Mouse (Mus musculus): ENCODE data around the gene Prune1. TPM values are rescaled to one million over a fixed set of nuclear protein-coding genes. Genes with fewer than 3 reads are reported as not detected.

The Prune1 gene
- polyA plus RNA-seq, 1 experiment from 2014 or later: 77.6 TPM

GRCm38 (mm10) chr3:95293537-95293936 is 11.7 kb upstream of the Prune1 start:
- Histone ChIP-seq H3K9me3 (ENCODE audit: control insufficient read depth, low read length) (no peaks in the 10 kb centered on the region), H3K4me1 (ENCODE audit: control insufficient read depth, insufficient read depth, low read depth, low read length) (no peaks in the 10 kb centered on the region), H3K9ac (ENCODE audit: low read depth, low read length) (no peak overlapping the region), H3K4me3 (ENCODE audit: low read length) (no peak overlapping the region), H3K27ac (ENCODE audit: low read depth, low read length) (no peak overlapping the region), H3K36me3 (ENCODE audit: control insufficient read depth, insufficient read depth, low read length) (0 out of 2 replicates have a peak, but pooled peaks cover 3% of the 10 kb centered on the region), H3K27me3 (replicated peaks; ENCODE audit: control insufficient read depth, insufficient read depth, low read length) (no peaks in the 10 kb centered on the region), H3K4me2 (ENCODE audit: low read length) (no peak overlapping the region)
- no peak for ATAC-seq
- WGBS: 76% methylated on average over 11 of the region's 11 CpGs

GRCm38 (mm10) chr3:95292899-95293298 is 11.0 kb upstream of the Prune1 start:
- Histone ChIP-seq H3K4me1 (ENCODE audit: control insufficient read depth, insufficient read depth, low read depth, low read length) (no peaks in the 10 kb centered on the region), H3K9me3 (ENCODE audit: control insufficient read depth, low read length) (no peaks in the 10 kb centered on the region), H3K36me3 (ENCODE audit: control insufficient read depth, insufficient read depth, low read length) (0 out of 2 replicates have a peak, but pooled peaks cover 6% of the 10 kb centered on the region), H3K9ac (ENCODE audit: low read depth, low read length) (no peak overlapping the region), H3K4me2 (ENCODE audit: low read length) (no peak overlapping the region), H3K27ac (ENCODE audit: low read depth, low read length) (no peak overlapping the region), H3K4me3 (ENCODE audit: low read length) (no peak overlapping the region), H3K27me3 (replicated peaks; ENCODE audit: control insufficient read depth, insufficient read depth, low read length) (no peaks in the 10 kb centered on the region)
- no peak for ATAC-seq
- 92% methylated on average over 2 of the region's 2 CpGs for WGBS

GRCm38 (mm10) chr3:95291041-95291440 is 9.2 kb upstream of the Prune1 start:
- ATAC-seq: no peak
- H3K27ac ChIP-seq (ENCODE audit: low read depth, low read length): no peak overlapping the region

GRCm38 (mm10) chr3:95290156-95290555 is 8.3 kb upstream of the Prune1 start:
- Histone ChIP-seq H3K36me3 (ENCODE audit: control insufficient read depth, insufficient read depth, low read length) (0 out of 2 replicates have a peak, but pooled peaks cover 6% of the 10 kb centered on the region), H3K4me3 (ENCODE audit: low read length) (no peak overlapping the region), H3K4me1 (ENCODE audit: control insufficient read depth, insufficient read depth, low read depth, low read length) (no peaks in the 10 kb centered on the region), H3K4me2 (ENCODE audit: low read length) (no peak overlapping the region), H3K27me3 (replicated peaks; ENCODE audit: control insufficient read depth, insufficient read depth, low read length) (no peaks in the 10 kb centered on the region), H3K9ac (ENCODE audit: low read depth, low read length) (no peak overlapping the region), H3K9me3 (ENCODE audit: control insufficient read depth, low read length) (no peaks in the 10 kb centered on the region), H3K27ac (ENCODE audit: low read depth, low read length) (no peak overlapping the region)
- no peak for ATAC-seq
- WGBS: 83% methylated on average over 6 of the region's 6 CpGs

More at GRCm38 (mm10) chr3:95291041-95291440, 9.2 kb upstream of the Prune1 start:
- WGBS: 83% methylated on average over 4 of the region's 4 CpGs
- no peak overlapping the region for H3K4me3 ChIP-seq (ENCODE audit: low read length)
- no peak overlapping the region for H3K9ac ChIP-seq (ENCODE audit: low read depth, low read length)
- no peaks in the 10 kb centered on the region for H3K27me3 ChIP-seq (replicated peaks; ENCODE audit: control insufficient read depth, insufficient read depth, low read length)
- no peaks in the 10 kb centered on the region for H3K4me1 ChIP-seq (ENCODE audit: control insufficient read depth, insufficient read depth, low read depth, low read length)
- H3K9me3 ChIP-seq (ENCODE audit: control insufficient read depth, low read length): no peaks in the 10 kb centered on the region
- H3K36me3 ChIP-seq (ENCODE audit: control insufficient read depth, insufficient read depth, low read length): 0 out of 2 replicates have a peak, but pooled peaks cover 6% of the 10 kb centered on the region
- H3K4me2 ChIP-seq (ENCODE audit: low read length): no peak overlapping the region

- Histone ChIP-seq H3K9me3 (ENCODE audit: control insufficient read depth, low read length) (no peaks in the 10 kb centered on the region), H3K9ac (ENCODE audit: low read depth, low read length) (no peak overlapping the region), H3K4me3 (ENCODE audit: low read length) (no peak overlapping the region), H3K27me3 (replicated peaks; ENCODE audit: control insufficient read depth, insufficient read depth, low read length) (no peaks in the 10 kb centered on the region), H3K4me2 (ENCODE audit: low read length) (no peak overlapping the region), H3K27ac (ENCODE audit: low read depth, low read length) (no peak overlapping the region), H3K4me1 (ENCODE audit: control insufficient read depth, insufficient read depth, low read depth, low read length) (peaks cover 4% of the 10 kb centered on the region; the same call in 1 of the 2 replicates), H3K36me3 (ENCODE audit: control insufficient read depth, insufficient read depth, low read length) (0 out of 2 replicates have a peak, but pooled peaks cover 6% of the 10 kb centered on the region)
- ATAC-seq: no peak
- 90% methylated on average over 4 of the region's 4 CpGs for WGBS
Observed at GRCm38 (mm10) chr3:95289419-95289818, 7.5 kb upstream of the Prune1 start.

- Histone ChIP-seq H3K9me3 (ENCODE audit: control insufficient read depth, low read length) (no peaks in the 10 kb centered on the region), H3K4me1 (ENCODE audit: control insufficient read depth, insufficient read depth, low read depth, low read length) (peaks cover 13% of the 10 kb centered on the region), H3K9ac (ENCODE audit: low read depth, low read length) (no peak overlapping the region), H3K27ac (ENCODE audit: low read depth, low read length) (no peak overlapping the region), H3K36me3 (ENCODE audit: control insufficient read depth, insufficient read depth, low read length) (0 out of 2 replicates have a peak, but pooled peaks cover 6% of the 10 kb centered on the region), H3K27me3 (replicated peaks; ENCODE audit: control insufficient read depth, insufficient read depth, low read length) (no peaks in the 10 kb centered on the region), H3K4me2 (ENCODE audit: low read length) (no peak overlapping the region), H3K4me3 (ENCODE audit: low read length) (no peak overlapping the region)
- no peak for ATAC-seq
- 90% methylated on average over 3 of the region's 3 CpGs for WGBS
Observed at GRCm38 (mm10) chr3:95287541-95287940, 5.7 kb upstream of the Prune1 start.

GRCm38 (mm10) chr3:95286510-95286909 is 4.6 kb upstream of the Prune1 start:
- Histone ChIP-seq H3K4me2 (ENCODE audit: low read length) (no peak overlapping the region), H3K4me1 (ENCODE audit: control insufficient read depth, insufficient read depth, low read depth, low read length) (peaks cover 13% of the 10 kb centered on the region), H3K9me3 (ENCODE audit: control insufficient read depth, low read length) (no peaks in the 10 kb centered on the region), H3K36me3 (ENCODE audit: control insufficient read depth, insufficient read depth, low read length) (0 out of 2 replicates have a peak, but pooled peaks cover 6% of the 10 kb centered on the region), H3K9ac (ENCODE audit: low read depth, low read length) (no peak overlapping the region), H3K4me3 (ENCODE audit: low read length) (no peak overlapping the region), H3K27me3 (replicated peaks; ENCODE audit: control insufficient read depth, insufficient read depth, low read length) (no peaks in the 10 kb centered on the region), H3K27ac (ENCODE audit: low read depth, low read length) (no peak overlapping the region)
- WGBS: 91% methylated on average over 7 of the region's 7 CpGs
- ATAC-seq: no peak

- H3K9me3 ChIP-seq (ENCODE audit: control insufficient read depth, low read length): no peaks in the 10 kb centered on the region
- ATAC-seq: no peak
- peaks cover 13% of the 10 kb centered on the region for H3K4me1 ChIP-seq (ENCODE audit: control insufficient read depth, insufficient read depth, low read depth, low read length)
- 72% methylated on average over 5 of the region's 5 CpGs for WGBS
- H3K9ac ChIP-seq (ENCODE audit: low read depth, low read length): no peak overlapping the region
- H3K27ac ChIP-seq (ENCODE audit: low read depth, low read length): no peak overlapping the region
- no peak overlapping the region for H3K4me2 ChIP-seq (ENCODE audit: low read length)
- no peaks in the 10 kb centered on the region for H3K27me3 ChIP-seq (replicated peaks; ENCODE audit: control insufficient read depth, insufficient read depth, low read length)
- 0 out of 2 replicates have a peak, but pooled peaks cover 6% of the 10 kb centered on the region for H3K36me3 ChIP-seq (ENCODE audit: control insufficient read depth, insufficient read depth, low read length)
- H3K4me3 ChIP-seq (ENCODE audit: low read length): no peak overlapping the region
Observed at GRCm38 (mm10) chr3:95286011-95286410, 4.1 kb upstream of the Prune1 start.

GRCm38 (mm10) chr3:95285390-95285789 is 3.5 kb upstream of the Prune1 start:
- Histone ChIP-seq H3K36me3 (ENCODE audit: control insufficient read depth, insufficient read depth, low read length) (0 out of 2 replicates have a peak, but pooled peaks cover 6% of the 10 kb centered on the region), H3K27ac (ENCODE audit: low read depth, low read length) (no peak overlapping the region), H3K9ac (ENCODE audit: low read depth, low read length) (no peak overlapping the region), H3K9me3 (ENCODE audit: control insufficient read depth, low read length) (no peaks in the 10 kb centered on the region), H3K4me3 (ENCODE audit: low read length) (no peak overlapping the region), H3K4me2 (ENCODE audit: low read length) (no peak overlapping the region), H3K27me3 (replicated peaks; ENCODE audit: control insufficient read depth, insufficient read depth, low read length) (no peaks in the 10 kb centered on the region), H3K4me1 (ENCODE audit: control insufficient read depth, insufficient read depth, low read depth, low read length) (peaks cover 16% of the 10 kb centered on the region)
- ATAC-seq: no peak
- 95% methylated on average over 5 of the region's 5 CpGs for WGBS

Data from hindbrain, embryonic 16.5 days (tissue).